Mouse (Mus musculus): Measurements from ENCODE around the gene 6430548M08Rik. TPM values are rescaled to one million over a fixed set of nuclear protein-coding genes. Genes with fewer than 3 reads are reported as not detected.

Gene 6430548M08Rik
- total RNA-seq, 1 experiment, result 0.54 TPM

GRCm38 (mm10) chr8:120202546-120202945 is 88.6 kb downstream of the 6430548M08Rik start:
- TF ChIP-seq ZC3H11A (IDR thresholded peaks at IDR 0.05; ENCODE audit: borderline replicate concordance, low read depth, low read length) (no peak), ZNF384 (IDR thresholded peaks at IDR 0.05; ENCODE audit: low read depth, low read length) (no peak), MAFK (IDR thresholded peaks at IDR 0.05; ENCODE audit: insufficient read depth, low read depth, low read length) (no peak), HCFC1 (IDR thresholded peaks at IDR 0.05; ENCODE audit: borderline replicate concordance, insufficient read depth, low read length) (no peak), CHD2 (IDR thresholded peaks at IDR 0.05; ENCODE audit: low read depth, low read length) (no peak)
- H3K9ac ChIP-seq (ENCODE audit: insufficient read depth, low read depth, low read length, poor library complexity, severe bottlenecking), result no peak overlapping the region
- H3K27ac ChIP-seq (ENCODE audit: insufficient read depth, low read depth, low read length, poor library complexity, severe bottlenecking), result no peak overlapping the region
- no peaks in the 10 kb centered on the region for H3K36me3 ChIP-seq (ENCODE audit: control insufficient read depth, insufficient read depth, low read length, poor library complexity, severe bottlenecking)
- no peaks in the 10 kb centered on the region for H3K4me1 ChIP-seq (ENCODE audit: control insufficient read depth in 2 of 2, insufficient read depth in 2 of 2, low read length in 2 of 2, poor library complexity in 1 of 2)
- H3K9me3 ChIP-seq (ENCODE audit: control insufficient read depth, insufficient read depth, low read depth, low read length), result peaks cover 9% of the 10 kb centered on the region
- H3K4me3 ChIP-seq (ENCODE audit: insufficient read depth in 1 of 2, low read depth in 1 of 2, low read length in 2 of 2, poor library complexity in 1 of 2, severe bottlenecking in 1 of 2), result no peak overlapping the region
- no peak for DNase-seq (ENCODE audit: low read depth, low spot score)
- in situ Hi-C loops (cut with MboI; ENCODE audit: low sequenced_read_pairs in 2 of 2, unreplicated experiment in 2 of 2), result no loop called here

GRCm38 (mm10) chr8:120204736-120205360 is 90.9 kb downstream of the 6430548M08Rik start:
- no peak overlapping the region for H3K4me3 ChIP-seq (ENCODE audit: insufficient read depth in 1 of 2, low read depth in 1 of 2, low read length in 2 of 2, poor library complexity in 1 of 2, severe bottlenecking in 1 of 2)
- H3K9ac ChIP-seq (ENCODE audit: insufficient read depth, low read depth, low read length, poor library complexity, severe bottlenecking), result no peak overlapping the region
- DNase-seq (ENCODE audit: low read depth, low spot score), result no peak
- H3K4me1 ChIP-seq (ENCODE audit: control insufficient read depth in 2 of 2, insufficient read depth in 2 of 2, low read length in 2 of 2, poor library complexity in 1 of 2), result peaks cover 0 to 3% of the 10 kb centered on the region in 2 experiments; a peak in 1 of 4 replicates
- in situ Hi-C loops (cut with MboI; ENCODE audit: low sequenced_read_pairs in 2 of 2, unreplicated experiment in 2 of 2), result no loop called here
- TF ChIP-seq HCFC1 (IDR thresholded peaks at IDR 0.05; ENCODE audit: borderline replicate concordance, insufficient read depth, low read length), result no peak
- no peak for TF ChIP-seq CHD2 (IDR thresholded peaks at IDR 0.05; ENCODE audit: low read depth, low read length)
- no peak for TF ChIP-seq ZC3H11A (IDR thresholded peaks at IDR 0.05; ENCODE audit: borderline replicate concordance, low read depth, low read length)
- no peak for TF ChIP-seq ZNF384 (IDR thresholded peaks at IDR 0.05; ENCODE audit: low read depth, low read length)
- no peak for TF ChIP-seq MAFK (IDR thresholded peaks at IDR 0.05; ENCODE audit: insufficient read depth, low read depth, low read length)
- peaks cover 6% of the 10 kb centered on the region for H3K9me3 ChIP-seq (ENCODE audit: control insufficient read depth, insufficient read depth, low read depth, low read length)
- no peak overlapping the region for H3K27ac ChIP-seq (ENCODE audit: insufficient read depth, low read depth, low read length, poor library complexity, severe bottlenecking)
- H3K36me3 ChIP-seq (ENCODE audit: control insufficient read depth, insufficient read depth, low read length, poor library complexity, severe bottlenecking), result no peaks in the 10 kb centered on the region

GRCm38 (mm10) chr8:120205916-120206315 is 92.0 kb downstream of the 6430548M08Rik start:
- H3K4me1 ChIP-seq (ENCODE audit: control insufficient read depth in 2 of 2, insufficient read depth in 2 of 2, low read length in 2 of 2, poor library complexity in 1 of 2), result peaks cover 0 to 3% of the 10 kb centered on the region in 2 experiments; a peak in 1 of 4 replicates
- in situ Hi-C loops (cut with MboI; ENCODE audit: low sequenced_read_pairs in 2 of 2, unreplicated experiment in 2 of 2), result no loop called here
- TF ChIP-seq ZC3H11A (IDR thresholded peaks at IDR 0.05; ENCODE audit: borderline replicate concordance, low read depth, low read length), result no peak
- TF ChIP-seq CHD2 (IDR thresholded peaks at IDR 0.05; ENCODE audit: low read depth, low read length), result no peak
- TF ChIP-seq HCFC1 (IDR thresholded peaks at IDR 0.05; ENCODE audit: borderline replicate concordance, insufficient read depth, low read length), result no peak
- TF ChIP-seq MAFK (IDR thresholded peaks at IDR 0.05; ENCODE audit: insufficient read depth, low read depth, low read length), result no peak
- TF ChIP-seq ZNF384 (IDR thresholded peaks at IDR 0.05; ENCODE audit: low read depth, low read length), result no peak
- no peak for DNase-seq (ENCODE audit: low read depth, low spot score)
- no peak overlapping the region for H3K9ac ChIP-seq (ENCODE audit: insufficient read depth, low read depth, low read length, poor library complexity, severe bottlenecking)
- H3K36me3 ChIP-seq (ENCODE audit: control insufficient read depth, insufficient read depth, low read length, poor library complexity, severe bottlenecking), result no peaks in the 10 kb centered on the region
- no peaks in the 10 kb centered on the region for H3K9me3 ChIP-seq (ENCODE audit: control insufficient read depth, insufficient read depth, low read depth, low read length)
- no peak overlapping the region for H3K4me3 ChIP-seq (ENCODE audit: insufficient read depth in 1 of 2, low read depth in 1 of 2, low read length in 2 of 2, poor library complexity in 1 of 2, severe bottlenecking in 1 of 2)
- H3K27ac ChIP-seq (ENCODE audit: insufficient read depth, low read depth, low read length, poor library complexity, severe bottlenecking), result no peak overlapping the region

- H3K4me3 ChIP-seq (ENCODE audit: insufficient read depth in 1 of 2, low read depth in 1 of 2, low read length in 2 of 2, poor library complexity in 1 of 2, severe bottlenecking in 1 of 2), result no peak overlapping the region
These were observed 93.4 kb downstream of the 6430548M08Rik start for GRCm38 (mm10) chr8:120207364-120207763.

More at GRCm38 (mm10) chr8:120207364-120207763, 93.4 kb downstream of the 6430548M08Rik start:
- Histone ChIP-seq H3K9ac (ENCODE audit: insufficient read depth, low read depth, low read length, poor library complexity, severe bottlenecking) (no peak overlapping the region), H3K9me3 (ENCODE audit: control insufficient read depth, insufficient read depth, low read depth, low read length) (no peaks in the 10 kb centered on the region), H3K27ac (ENCODE audit: insufficient read depth, low read depth, low read length, poor library complexity, severe bottlenecking) (no peak overlapping the region), H3K36me3 (ENCODE audit: control insufficient read depth, insufficient read depth, low read length, poor library complexity, severe bottlenecking) (no peaks in the 10 kb centered on the region), H3K4me1 (ENCODE audit: control insufficient read depth in 2 of 2, insufficient read depth in 2 of 2, low read length in 2 of 2, poor library complexity in 1 of 2) (peaks cover 0 to 3% of the 10 kb centered on the region in 2 experiments; a peak in 1 of 4 replicates)
- no peak for TF ChIP-seq ZNF384 (IDR thresholded peaks at IDR 0.05; ENCODE audit: low read depth, low read length)
- no peak for TF ChIP-seq HCFC1 (IDR thresholded peaks at IDR 0.05; ENCODE audit: borderline replicate concordance, insufficient read depth, low read length)
- in situ Hi-C loops (cut with MboI; ENCODE audit: low sequenced_read_pairs in 2 of 2, unreplicated experiment in 2 of 2), result no loop called here
- no peak for DNase-seq (ENCODE audit: low read depth, low spot score)
